Mouse (Mus musculus) Patski (cell line): Measurements from ENCODE around the gene Gm45234. TPM values are rescaled to one million over a fixed set of nuclear protein-coding genes. Genes with fewer than 3 reads are reported as not detected.

Source experiments
- ATAC-seq: fragments of 100-300 bp; one replicate; pipeline ENCODE4 v1.8.0; 2021
- CTCF ChIA-PET: fragments of 350-600 bp; sonication (Branson Sonifier 250); formaldehyde crosslinking; loops from one replicate; lab custom pipeline; 2022; ENCODE audit warnings: inconsistent platforms; lab: Charles Lee
- POLR2A ChIA-PET: fragments of 350-600 bp; sonication (Branson Sonifier 250); formaldehyde crosslinking; loops from one replicate; lab custom pipeline; 2022; ENCODE audit warnings: antibody characterized with exemption, inconsistent platforms; lab: Charles Lee
- DNase-seq: peaks from one replicate; pipeline ENCODE4 v3.0.0-alpha.2; 2011; ENCODE audit warnings: low read depth, low spot score
- H3K27me3 ChIP-seq: fragments of 371-371 bp; one replicate; pipeline ENCODE4 v1.5.1; 2021
- CTCF ChIP-seq: fragments of 100-300 bp; IDR thresholded peaks from one replicate; pipeline ENCODE4 v1.5.1; 2021
- in situ Hi-C: fragments of 300-500 bp; cut with MboI; formaldehyde crosslinking; loops from 3 replicates; pipeline ENCODE4 v1.11.1; 2018; ENCODE audit warnings: low pct_unique_long_range_greater_than_20kb, mixed read lengths
- polyA plus RNA-seq: library from polyadenylated mRNA; unstranded; gene quantifications from one replicate; pipeline ENCODE4 v1.2.3, GENCODE M21; 2021

The Gm45234 gene
- polyA plus RNA-seq, 1 experiment from 2014 or later, result 0.82 TPM

DNA sequence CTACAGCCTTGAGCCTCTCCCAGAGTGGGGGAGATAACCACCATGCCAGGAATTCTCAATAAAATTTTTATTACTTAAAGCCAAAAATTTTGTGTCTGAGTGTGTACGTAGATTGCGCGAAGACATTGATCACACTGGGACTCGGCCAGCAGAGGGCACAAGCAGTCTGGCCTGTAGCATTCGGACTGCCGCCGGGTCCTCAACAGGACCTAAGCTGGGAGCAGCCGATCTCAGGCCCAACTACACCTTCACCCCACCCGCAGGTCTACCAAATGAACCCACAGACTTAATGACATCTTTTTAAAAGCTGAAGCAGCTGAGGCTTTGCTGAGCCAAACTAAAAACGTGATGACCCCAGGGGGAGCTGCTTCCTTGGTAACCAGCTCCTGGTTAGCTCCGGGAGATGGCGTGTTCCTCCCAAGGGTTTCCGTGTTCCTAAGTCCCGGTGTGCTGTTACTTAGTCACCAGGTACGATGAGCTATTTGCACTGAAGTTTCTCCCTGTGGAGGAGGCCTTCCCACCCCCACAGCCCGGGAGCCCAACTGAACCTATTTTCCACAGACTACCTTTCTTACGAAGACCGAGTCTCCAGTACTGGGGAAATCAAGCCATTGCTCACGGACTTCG, 38.8 kb downstream of the Gm45234 start:
- no peaks in the 10 kb centered on the region for H3K27me3 ChIP-seq
- no peak for ATAC-seq
- CTCF ChIA-PET, result interaction anchor here (1.1 to 2.2 kb wide), 6 partner anchors 11 to 62 kb away, joined by 3 to 7 read pairs (median 4); partner anchors contain the start of gene Grcc10
- POLR2A ChIA-PET, result interaction anchor here (1.2 kb wide), 1 partner anchor 23 kb away, joined by 8 read pairs; the partner anchor contains the start of gene Grcc10
- DNase-seq, result no peak
- no peak for TF ChIP-seq CTCF
- in situ Hi-C loops, result no loop called here

- H3K27me3 ChIP-seq, result no peaks in the 10 kb centered on the region
- ATAC-seq (no peak), DNase-seq (no peak)
- CTCF ChIA-PET, result interaction anchor here (0.9 to 2.1 kb wide), 2 partner anchors 10 to 19 kb away, joined by 3 to 6 read pairs; no protein-coding TSS in a partner anchor
- POLR2A ChIA-PET, result interaction anchor here (1.4 kb wide), 1 partner anchor 46 kb away, joined by 4 read pairs; no protein-coding TSS in a partner anchor
- no peak for TF ChIP-seq CTCF
- in situ Hi-C loops, result no loop called here
Observed at GRCm38 (mm10) chr6:124712918-124713317, 42.9 kb downstream of the Gm45234 start.

GRCm38 (mm10) chr6:124711824-124712782, 43.7 kb downstream of the Gm45234 start, which contains the start of the genes Emg1 and Phb2:
Gene Emg1, minus strand, starts transcription at chr6:124712178.
Gene Phb2, plus strand, starts transcription at chr6:124712336.
- DNase-seq (peak; percentile 84), ATAC-seq (peak; percentile 94)
- no peaks in the 10 kb centered on the region for H3K27me3 ChIP-seq
- ChIA-PET CTCF (interaction anchor here (0.9 to 2.2 kb wide), 4 partner anchors 10 to 47 kb away, joined by 3 to 4 read pairs (median 4); no protein-coding TSS in a partner anchor), POLR2A (interaction anchor here (1.1 to 1.4 kb wide), 2 partner anchors 10 to 47 kb away, joined by 3 to 4 read pairs; no protein-coding TSS in a partner anchor)
- TF ChIP-seq CTCF, result no peak
- in situ Hi-C loops, result no loop called here

DNA sequence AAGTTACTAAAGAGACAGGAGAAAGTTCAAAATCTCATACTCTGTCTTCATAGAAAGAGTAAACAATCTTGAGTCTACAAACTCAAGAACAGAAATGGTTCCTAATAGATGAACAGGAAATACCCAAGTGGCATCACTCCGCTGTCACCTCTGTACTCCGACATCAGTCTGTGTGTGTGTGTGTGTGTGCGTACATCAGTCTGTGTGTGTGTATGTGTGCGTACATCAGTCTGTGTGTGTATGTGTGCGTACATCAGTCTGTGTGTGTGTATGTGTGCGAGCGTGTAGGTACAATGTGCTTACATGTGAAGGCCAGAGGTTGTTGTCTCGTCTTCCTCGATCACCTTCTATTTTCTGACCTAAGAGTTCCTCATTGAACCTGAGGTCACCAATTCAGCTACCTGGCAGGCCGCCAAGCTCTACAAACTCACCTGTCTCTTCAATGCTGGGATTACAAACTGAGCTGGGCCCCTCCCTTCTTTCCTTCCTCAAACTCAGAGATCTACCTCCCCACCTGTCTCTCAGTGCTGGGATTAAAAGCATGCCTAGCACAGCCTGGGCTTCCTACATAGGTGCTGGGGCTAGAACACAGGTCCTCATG, 47.4 kb downstream of the Gm45234 start:
- DNase-seq (no peak), ATAC-seq (no peak)
- POLR2A ChIA-PET, result no interaction called here
- no peak for TF ChIP-seq CTCF
- CTCF ChIA-PET, result interaction anchor here (0.7 to 1.2 kb wide), 2 partner anchors 46 to 215 kb away, joined by 4 read pairs; partner anchors contain the start of genes C1rl and Lpcat3
- in situ Hi-C loops, result no loop called here
- H3K27me3 ChIP-seq, result no peaks in the 10 kb centered on the region

DNA sequence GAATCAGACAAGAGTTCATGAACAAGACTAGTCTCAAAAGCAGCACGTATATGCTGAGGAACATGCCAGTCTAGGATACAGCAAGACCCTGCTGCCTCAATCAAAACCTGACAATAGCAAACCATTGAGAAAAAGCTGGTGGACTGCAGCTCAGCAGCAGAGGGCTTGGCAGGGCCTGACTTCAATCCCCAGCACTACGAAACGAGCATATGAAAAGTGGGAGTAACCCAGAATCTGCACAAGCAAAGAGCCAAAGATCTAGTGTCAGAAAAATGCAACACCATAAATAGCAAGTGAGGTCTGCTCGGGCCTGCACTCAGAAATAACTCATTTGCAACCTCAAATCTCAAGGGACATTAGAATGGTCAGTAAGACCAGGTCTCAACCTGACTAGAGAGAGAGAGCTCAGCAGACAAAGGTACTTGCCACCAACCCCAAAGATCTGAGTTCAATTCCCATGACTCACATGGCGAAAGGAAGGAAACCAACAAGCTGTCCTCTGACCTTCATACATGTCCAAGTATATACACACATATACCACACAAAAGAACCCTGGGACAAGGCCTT, 49.7 kb downstream of the Gm45234 start:
- ChIA-PET POLR2A (interaction anchor here (0.5 to 1.2 kb wide), 2 partner anchors 23 to 54 kb away, joined by 3 read pairs; no protein-coding TSS in a partner anchor), CTCF (interaction anchor here (0.8 to 1.4 kb wide), 7 partner anchors 9 to 65 kb away, joined by 3 to 4 read pairs (median 4); no protein-coding TSS in a partner anchor)
- in situ Hi-C loops, result no loop called here
- DNase-seq (no peak), ATAC-seq (no peak)
- TF ChIP-seq CTCF, result no peak
- H3K27me3 ChIP-seq, result no peaks in the 10 kb centered on the region

GRCm38 (mm10) chr6:124704417-124704816, 51.4 kb downstream of the Gm45234 start:
- ATAC-seq (no peak), DNase-seq (no peak)
- in situ Hi-C loops, result no loop called here
- ChIA-PET POLR2A (interaction anchor here (0.9 kb wide), 1 partner anchor 54 kb away, joined by 3 read pairs; no protein-coding TSS in a partner anchor), CTCF (interaction anchor here (0.6 to 4.5 kb wide), 4 partner anchors 11 to 37 kb away, joined by 3 to 32 read pairs (median 4); no protein-coding TSS in a partner anchor)
- no peaks in the 10 kb centered on the region for H3K27me3 ChIP-seq
- TF ChIP-seq CTCF, result no peak

- POLR2A ChIA-PET, result interaction anchor here (0.9 to 3.0 kb wide), 2 partner anchors 41 to 54 kb away, joined by 3 to 14 read pairs; partner anchors contain the start of gene Lpcat3
- no peaks in the 10 kb centered on the region for H3K27me3 ChIP-seq
- no peak for TF ChIP-seq CTCF
- in situ Hi-C loops, result no loop called here
- ATAC-seq, result no peak
- CTCF ChIA-PET, result interaction anchor here (1.5 to 4.7 kb wide), 5 partner anchors 10 to 63 kb away, joined by 6 to 32 read pairs (median 9); partner anchors contain the start of gene Lpcat3
- no peak for DNase-seq
Observed at GRCm38 (mm10) chr6:124703789-124704188, 52.0 kb downstream of the Gm45234 start.

DNA sequence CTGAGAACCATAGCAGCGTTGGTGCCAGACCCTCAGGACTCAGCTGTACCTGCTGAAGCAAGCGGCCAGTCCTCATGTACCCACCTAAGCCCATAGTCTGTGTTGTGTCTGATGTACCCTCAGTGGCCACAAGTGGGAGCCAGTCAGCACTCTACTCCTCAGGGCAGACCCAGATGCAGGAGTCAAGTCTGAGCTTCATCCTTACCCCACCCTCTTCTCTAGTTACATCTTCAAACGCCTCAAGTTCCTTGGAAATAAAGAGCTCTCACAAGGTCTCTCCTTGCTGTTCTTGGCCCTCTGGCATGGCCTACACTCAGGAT, 53.1 kb downstream of the Gm45234 start:
- no peaks in the 10 kb centered on the region for H3K27me3 ChIP-seq
- TF ChIP-seq CTCF, result no peak
- CTCF ChIA-PET, result interaction anchor here (0.6 to 4.7 kb wide), 18 partner anchors 9 to 218 kb away, joined by 3 to 32 read pairs (median 4); partner anchors contain the start of genes Emg1, Grcc10, Lpcat3 and Phb2
- in situ Hi-C loops, result no loop called here
- ATAC-seq (no peak), DNase-seq (no peak)
- POLR2A ChIA-PET, result interaction anchor here (1.1 to 3.0 kb wide), 4 partner anchors 9 to 40 kb away, joined by 3 to 14 read pairs (median 3); partner anchors contain the start of genes Emg1, Lpcat3 and Phb2
